Mouse (Mus musculus): ENCODE results near the gene Rubcn. TPM values are rescaled to one million over a fixed set of nuclear protein-coding genes. Genes with fewer than 3 reads are reported as not detected.

Rubcn gene
- polyA plus RNA-seq, 1 experiment: 9.9 TPM

- Histone ChIP-seq H3K4me3 (replicated peaks) (no peak within 1 kb of the TSS), H3K36me3 (replicated peaks; ENCODE audit: low read length) (no peaks in the 10 kb centered on the region), H3K9me3 (peaks cover 3% of the 10 kb centered on the region), H3K27me3 (replicated peaks) (peaks cover 29% of the 10 kb centered on the region), H3K4me1 (peaks cover 40% of the 10 kb centered on the region)
- no peak for TF ChIP-seq FLI1 (IDR thresholded peaks at IDR 0.05; ENCODE audit: low read length)
- no peak for TF ChIP-seq GATA1 (IDR thresholded peaks at IDR 0.05; ENCODE audit: borderline replicate concordance, low read length)
These were observed 67.2 kb downstream of the Rubcn start, which contains the start of gene Smbd1 for GRCm38 (mm10) chr16:32810321-32810720. Gene Smbd1, minus strand, starts transcription at chr16:32810477.

GRCm38 (mm10) chr16:32807408-32808185 is 70.0 kb downstream of the Rubcn start:
- H3K4me1 ChIP-seq: peaks cover 38% of the 10 kb centered on the region
- peaks cover 23% of the 10 kb centered on the region for H3K27me3 ChIP-seq (replicated peaks)
- H3K9me3 ChIP-seq: peaks cover 3% of the 10 kb centered on the region
- no peak for TF ChIP-seq FLI1 (IDR thresholded peaks at IDR 0.05; ENCODE audit: low read length)
- TF ChIP-seq GATA1 (IDR thresholded peaks at IDR 0.05; ENCODE audit: borderline replicate concordance, low read length): no peak
- no peak overlapping the region for H3K4me3 ChIP-seq (replicated peaks)
- H3K36me3 ChIP-seq (replicated peaks; ENCODE audit: low read length): no peaks in the 10 kb centered on the region

- Histone ChIP-seq H3K27me3 (replicated peaks) (peaks cover 14% of the 10 kb centered on the region), H3K4me3 (replicated peaks) (no peak overlapping the region), H3K4me1 (peaks cover 50% of the 10 kb centered on the region), H3K9me3 (peaks cover 5% of the 10 kb centered on the region), H3K36me3 (replicated peaks; ENCODE audit: low read length) (no peaks in the 10 kb centered on the region)
- TF ChIP-seq GATA1 (IDR thresholded peaks at IDR 0.05; ENCODE audit: borderline replicate concordance, low read length) (no peak), FLI1 (IDR thresholded peaks at IDR 0.05; ENCODE audit: low read length) (no peak)
These were observed 72.4 kb downstream of the Rubcn start for GRCm38 (mm10) chr16:32805151-32805550.

- no peak for TF ChIP-seq GATA1 (IDR thresholded peaks at IDR 0.05; ENCODE audit: borderline replicate concordance, low read length)
- TF ChIP-seq FLI1 (IDR thresholded peaks at IDR 0.05; ENCODE audit: low read length): no peak
- no peaks in the 10 kb centered on the region for H3K36me3 ChIP-seq (replicated peaks; ENCODE audit: low read length)
These were observed 73.7 kb downstream of the Rubcn start for GRCm38 (mm10) chr16:32803901-32804300.

GRCm38 (mm10) chr16:32803252-32803853 is 74.2 kb downstream of the Rubcn start:
- Histone ChIP-seq H3K27me3 (replicated peaks) (peaks cover 27% of the 10 kb centered on the region), H3K9me3 (peaks cover 10% of the 10 kb centered on the region), H3K4me1 (peaks cover 55% of the 10 kb centered on the region), H3K4me3 (replicated peaks) (no peak overlapping the region), H3K36me3 (replicated peaks; ENCODE audit: low read length) (no peaks in the 10 kb centered on the region)
- TF ChIP-seq FLI1 (IDR thresholded peaks at IDR 0.05; ENCODE audit: low read length) (no peak), GATA1 (IDR thresholded peaks at IDR 0.05; ENCODE audit: borderline replicate concordance, low read length) (no peak)

More at GRCm38 (mm10) chr16:32803901-32804300, 73.7 kb downstream of the Rubcn start:
- peaks cover 23% of the 10 kb centered on the region for H3K27me3 ChIP-seq (replicated peaks)
- no peak overlapping the region for H3K4me3 ChIP-seq (replicated peaks)
- H3K4me1 ChIP-seq: peaks cover 50% of the 10 kb centered on the region
- H3K9me3 ChIP-seq: peaks cover 10% of the 10 kb centered on the region

GRCm38 (mm10) chr16:32797426-32797689 is 80.2 kb downstream of the Rubcn start, which contains the start of gene Muc20:
Gene Muc20, minus strand, starts transcription at chr16:32797435.
- Histone ChIP-seq H3K9me3 (peaks cover 42% of the 10 kb centered on the region), H3K27me3 (replicated peaks) (peaks cover 52% of the 10 kb centered on the region), H3K4me3 (replicated peaks) (no peak within 1 kb of the TSS), H3K4me1 (peaks cover 59% of the 10 kb centered on the region), H3K36me3 (replicated peaks; ENCODE audit: low read length) (no peaks in the 10 kb centered on the region)
- no peak for TF ChIP-seq GATA1 (IDR thresholded peaks at IDR 0.05; ENCODE audit: borderline replicate concordance, low read length)
- TF ChIP-seq FLI1 (IDR thresholded peaks at IDR 0.05; ENCODE audit: low read length): no peak

GRCm38 (mm10) chr16:32796676-32797425 is 80.7 kb downstream of the Rubcn start:
- Histone ChIP-seq H3K27me3 (replicated peaks) (peaks cover 57% of the 10 kb centered on the region), H3K9me3 (peaks cover 44% of the 10 kb centered on the region), H3K36me3 (replicated peaks; ENCODE audit: low read length) (no peaks in the 10 kb centered on the region), H3K4me1 (peaks cover 60% of the 10 kb centered on the region), H3K4me3 (replicated peaks) (no peak overlapping the region)
- TF ChIP-seq FLI1 (IDR thresholded peaks at IDR 0.05; ENCODE audit: low read length) (no peak), GATA1 (IDR thresholded peaks at IDR 0.05; ENCODE audit: borderline replicate concordance, low read length) (no peak)

- no peak for TF ChIP-seq GATA1 (IDR thresholded peaks at IDR 0.05; ENCODE audit: borderline replicate concordance, low read length)
- TF ChIP-seq FLI1 (IDR thresholded peaks at IDR 0.05; ENCODE audit: low read length): no peak
- Histone ChIP-seq H3K4me1 (peaks cover 64% of the 10 kb centered on the region), H3K4me3 (replicated peaks) (peak overlapping the region; percentile 44), H3K9me3 (peaks cover 42% of the 10 kb centered on the region), H3K36me3 (replicated peaks; ENCODE audit: low read length) (no peaks in the 10 kb centered on the region), H3K27me3 (replicated peaks) (peaks cover 56% of the 10 kb centered on the region)
These were observed 82.4 kb downstream of the Rubcn start for GRCm38 (mm10) chr16:32795177-32795576.

GRCm38 (mm10) chr16:32790056-32790455 is 87.5 kb downstream of the Rubcn start:
- Histone ChIP-seq H3K9me3 (peaks cover 44% of the 10 kb centered on the region), H3K27me3 (replicated peaks) (peaks cover 49% of the 10 kb centered on the region), H3K4me3 (replicated peaks) (no peak overlapping the region), H3K4me1 (peaks cover 49% of the 10 kb centered on the region), H3K36me3 (replicated peaks; ENCODE audit: low read length) (peaks cover 4% of the 10 kb centered on the region)
- no peak for TF ChIP-seq FLI1 (IDR thresholded peaks at IDR 0.05; ENCODE audit: low read length)
- TF ChIP-seq GATA1 (IDR thresholded peaks at IDR 0.05; ENCODE audit: borderline replicate concordance, low read length): no peak
